Mouse (Mus musculus) kidney, postnatal 25 days (tissue): ENCODE results near the gene Plekhg6.

ENCODE experiments used
- DNase-seq, 2 experiments: peaks; one replicate each; pipeline ENCODE4 v3.0.0; 2021; ENCODE audit warnings: mixed read lengths in 2 of 2

Gene Plekhg6

GRCm38 (mm10) chr6:125322794-125323193 lies 57.8 kb downstream of the Plekhg6 start:
- DNase-seq = no peak

GRCm38 (mm10) chr6:125321114-125321855 lies 59.3 kb downstream of the Plekhg6 start:
- peak; percentile 68 to 92 for DNase-seq

GRCm38 (mm10) chr6:125320323-125320722 lies 60.3 kb downstream of the Plekhg6 start, which contains the start of gene Scnn1a:
TSS of gene Scnn1a (plus strand) at chr6:125320659.
- DNase-seq = peak; percentile 54 to 87

DNA sequence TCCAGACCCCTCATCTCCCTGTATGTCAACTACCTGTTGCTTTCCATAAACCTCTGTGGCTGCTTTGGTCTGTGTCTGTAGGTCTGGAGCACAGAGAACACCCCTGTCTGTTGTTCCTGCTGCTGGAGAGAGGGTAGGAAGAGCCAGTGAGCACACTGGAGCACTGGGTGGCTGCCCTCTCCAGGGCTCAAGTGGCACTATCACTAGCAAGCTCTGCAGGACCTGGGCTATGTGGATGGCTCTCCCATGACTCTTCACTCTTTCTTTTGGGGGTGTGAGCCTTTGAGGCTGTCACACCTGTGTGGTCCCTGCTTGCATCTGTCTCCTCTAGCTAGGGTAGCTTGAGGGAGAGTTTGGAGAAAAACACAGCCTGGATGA lies 60.7 kb downstream of the Plekhg6 start:
- no peak for DNase-seq

DNA sequence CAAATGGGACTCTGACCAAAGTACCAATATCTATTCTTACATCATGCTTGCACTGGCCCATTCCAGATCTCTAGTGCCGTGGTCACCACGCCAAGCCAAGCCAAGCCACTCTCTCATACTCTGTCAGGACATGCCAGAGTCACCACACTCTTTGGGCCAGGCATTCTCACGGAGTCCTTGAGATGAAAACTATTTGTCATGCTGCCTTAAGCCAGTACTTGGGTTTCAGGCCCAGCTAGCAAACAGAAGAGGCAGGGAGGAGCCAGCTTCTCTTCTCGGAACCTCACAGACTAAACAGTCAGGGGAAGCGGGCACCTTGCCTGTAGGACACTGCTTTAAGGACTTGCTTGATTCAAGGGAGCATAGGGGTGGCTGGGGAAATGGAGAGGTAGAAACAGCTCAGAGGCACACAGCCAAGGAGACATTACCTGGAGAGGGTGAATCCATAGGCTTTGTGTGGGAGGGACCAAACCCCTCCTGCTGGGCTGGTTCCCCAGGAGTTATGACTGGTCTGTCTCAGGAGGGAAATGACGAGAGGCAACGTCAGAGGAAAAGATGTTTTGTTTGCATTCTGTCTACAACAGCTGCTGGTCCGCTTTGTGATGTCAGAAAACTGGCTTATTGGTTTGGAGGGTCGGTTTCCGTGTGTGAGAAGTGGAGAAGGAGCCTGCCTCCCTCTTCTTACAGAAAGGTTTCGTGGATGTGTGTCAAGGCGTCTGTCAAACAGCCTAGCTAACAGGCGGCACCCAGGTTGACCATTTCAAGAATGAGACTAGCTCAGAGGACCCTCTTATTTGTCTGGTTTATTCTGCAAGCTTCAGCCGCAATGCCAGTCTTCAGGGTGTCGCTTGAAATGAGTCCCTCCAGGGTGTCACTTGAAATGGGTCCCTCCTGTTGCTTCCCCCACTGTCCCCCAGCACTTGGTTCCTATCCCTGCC lies 61.3 kb downstream of the Plekhg6 start:
- DNase-seq = peak in 1 of 2 experiments; percentile 51

DNA sequence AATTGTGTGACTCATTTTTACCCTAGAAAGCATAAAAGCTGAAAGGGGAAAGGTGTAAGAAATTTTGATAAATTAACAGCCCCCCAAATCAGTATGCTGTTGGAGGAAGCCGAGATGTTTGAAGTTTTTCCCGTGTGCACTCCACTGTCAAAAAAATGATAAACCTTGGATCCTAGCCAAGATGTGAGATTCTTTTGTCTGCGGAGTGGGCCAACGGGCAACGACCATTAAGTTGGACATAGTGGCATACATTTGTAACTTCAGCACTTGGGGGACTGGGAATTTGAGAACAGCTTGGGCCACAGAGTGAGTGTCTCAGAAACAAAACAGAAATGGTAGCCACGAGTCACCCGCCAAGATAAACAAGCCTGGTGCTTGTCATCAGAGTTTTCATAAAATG lies 63.5 kb downstream of the Plekhg6 start:
- no peak for DNase-seq

DNA sequence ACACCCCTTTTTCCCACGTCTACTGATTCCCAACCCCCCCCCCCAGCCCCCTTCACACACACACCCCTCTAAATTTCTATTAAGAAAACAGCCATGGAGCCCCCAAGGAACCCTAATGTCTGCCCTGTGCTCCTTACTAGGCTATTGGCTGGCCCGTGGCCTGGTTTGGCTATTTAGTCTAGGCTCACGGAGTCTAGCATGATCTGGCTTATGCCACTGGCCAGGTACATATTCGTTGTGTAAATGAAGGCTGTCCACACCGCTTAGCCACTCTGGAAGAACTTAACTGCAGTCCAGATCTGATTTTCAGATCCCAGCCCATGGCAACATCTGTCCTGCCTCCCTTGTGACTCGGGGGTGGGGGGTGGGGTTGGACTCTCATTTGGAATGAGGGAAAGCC lies 65.8 kb downstream of the Plekhg6 start:
- peak; percentile 40 to 76 for DNase-seq

GRCm38 (mm10) chr6:125314231-125314563 lies 66.4 kb downstream of the Plekhg6 start:
- DNase-seq = peak in 1 of 2 experiments; percentile 60

DNA sequence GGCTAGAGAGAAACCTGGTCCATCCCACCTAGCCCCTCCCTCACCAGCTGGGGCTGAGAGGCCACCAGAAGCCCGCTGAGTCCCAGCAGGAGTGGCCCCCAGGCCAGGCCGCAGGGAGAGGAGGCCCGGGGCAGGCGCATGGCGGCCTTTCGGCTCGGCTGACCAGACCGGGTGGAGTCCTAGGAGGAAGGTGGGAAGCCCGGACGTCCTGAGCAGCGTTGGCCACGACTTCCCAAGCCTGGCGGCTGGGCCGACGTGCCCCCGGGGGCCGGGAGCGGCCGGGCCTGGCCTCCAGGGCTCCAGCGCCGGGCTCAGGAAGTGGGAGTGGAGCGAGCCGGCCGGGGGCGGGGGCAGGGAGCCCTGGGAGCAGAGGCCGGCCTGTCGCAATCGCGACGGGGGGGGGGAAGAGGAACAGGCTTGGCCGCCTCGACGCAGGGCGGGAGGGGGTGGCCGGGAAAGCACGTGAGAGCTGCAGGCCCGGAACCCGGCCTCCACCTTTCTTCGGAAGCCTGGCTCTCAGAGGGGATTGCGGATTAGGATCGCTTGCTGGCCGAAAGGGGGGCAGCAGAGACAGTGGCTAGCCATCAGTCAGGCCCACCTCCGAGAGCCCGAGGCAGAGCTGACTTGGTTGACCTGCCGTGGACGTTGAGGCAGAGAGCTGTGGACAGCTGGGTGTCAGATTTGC lies 66.9 kb downstream of the Plekhg6 start, which contains the start of gene Ltbr:
TSS of gene Ltbr (minus strand) at position 340 of the 685 bp plus-strand sequence.
- DNase-seq = peak; percentile 93 to 97
